Mouse (Mus musculus) stomach, embryonic 16.5 days (tissue): Measurements from ENCODE around the gene Nelfb. TPM values are rescaled to one million over a fixed set of nuclear protein-coding genes. Genes with fewer than 3 reads are reported as not detected.

Source experiments
- ATAC-seq: fragments of 200-750 bp; cut with Nextera tagmentation; 2 replicates; pipeline ENCODE4 v1.8.0; 2017; ENCODE audit warnings: moderate number of reproducible peaks, moderate TSS enrichment; ENCODE audit not compliant: insufficient read depth, low FRiP score
- H3K27ac ChIP-seq: fragments of 300-500 bp; sonication (generic); 2 replicates; pipeline ENCODE4 v1.5.1; 2014; ENCODE audit warnings: low read length
- H3K27me3 ChIP-seq: fragments of 300-500 bp; sonication (generic); 2 replicates; pipeline ENCODE4 v1.6.1; 2014; ENCODE audit warnings: low read length, control low read depth, mixed read lengths; ENCODE audit not compliant: control insufficient read depth, insufficient read depth
- H3K36me3 ChIP-seq: fragments of 300-500 bp; sonication (generic); 2 replicates; pipeline ENCODE4 v1.6.1; 2014; ENCODE audit warnings: low read length; ENCODE audit not compliant: control insufficient read depth, insufficient read depth
- H3K4me1 ChIP-seq: fragments of 300-500 bp; sonication (generic); 2 replicates; pipeline ENCODE4 v1.6.1; 2014; ENCODE audit warnings: low read length, control low read depth, mixed read lengths; ENCODE audit not compliant: control insufficient read depth, insufficient read depth
- H3K4me2 ChIP-seq: fragments of 300-500 bp; sonication (generic); 2 replicates; pipeline ENCODE4 v1.6.1; 2014; ENCODE audit warnings: low read depth, low read length, mixed read lengths
- H3K4me3 ChIP-seq: fragments of 300-500 bp; sonication (generic); replicated peaks from 2 replicates; pipeline ENCODE4 v1.5.1; 2014; ENCODE audit warnings: mild to moderate bottlenecking, low read length
- H3K9ac ChIP-seq: fragments of 300-500 bp; sonication (generic); 2 replicates; pipeline ENCODE4 v1.6.1; 2014; ENCODE audit warnings: low read length
- H3K9me3 ChIP-seq: fragments of 300-500 bp; sonication (generic); replicated peaks from 2 replicates; pipeline ENCODE4 v1.6.1; 2016; ENCODE audit warnings: low read length, control low read depth; ENCODE audit not compliant: control insufficient read depth
- WGBS: fragments of 180-500 bp; shearing (Covaris S2); extraction: QIAGEN DNeasy Blood & Tissue Kit; methylation state at CpG from one replicate; pipeline ENCODE4 v1.1.7; 2014; 5-methylcytosine and 5-hydroxymethylcytosine counted together
- polyA plus RNA-seq: library from polyadenylated mRNA; unstranded; fragments of >200 nt; fragmentation: Nextera tagmentation; extraction: Ambion mirVana; gene quantifications from 2 replicates; pipeline ENCODE4 v1.2.1, GENCODE M21; 2015

The Nelfb gene
- polyA plus RNA-seq, 1 experiment from 2014 or later, result 102 TPM

DNA sequence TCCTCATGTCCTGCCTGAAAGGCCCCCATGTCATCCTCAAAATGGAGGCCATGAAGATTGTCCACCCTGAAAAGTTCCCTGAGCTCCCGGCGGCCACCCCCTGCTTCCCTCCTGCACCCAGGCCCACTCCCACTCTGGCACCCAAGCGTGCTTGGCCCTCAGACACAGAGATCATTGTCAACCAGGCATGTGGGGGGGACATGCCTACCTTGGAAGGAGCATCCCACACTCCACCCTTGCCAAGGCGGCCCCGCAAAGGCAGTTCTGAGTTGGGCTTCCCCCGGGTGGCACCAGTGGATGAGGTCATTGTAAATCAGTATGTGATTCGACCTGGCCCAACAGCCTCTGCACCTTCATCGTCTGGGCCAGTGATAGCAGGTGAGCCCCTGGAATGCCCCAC, 32.1 kb upstream of the Nelfb start:
- no peak for ATAC-seq
- Histone ChIP-seq H3K4me1 (peaks cover 33% of the 10 kb centered on the region), H3K27me3 (peaks cover 15% of the 10 kb centered on the region), H3K4me3 (no peak overlapping the region), H3K4me2 (no peak overlapping the region; the same call in 1 of the 2 replicates), H3K27ac (no peak overlapping the region), H3K36me3 (peaks cover 5% of the 10 kb centered on the region; the same call in 1 of the 2 replicates), H3K9me3 (no peaks in the 10 kb centered on the region), H3K9ac (no peak overlapping the region; the same call in 1 of the 2 replicates)
- WGBS, result 71% methylated on average over 8 of the region's 8 CpGs

DNA sequence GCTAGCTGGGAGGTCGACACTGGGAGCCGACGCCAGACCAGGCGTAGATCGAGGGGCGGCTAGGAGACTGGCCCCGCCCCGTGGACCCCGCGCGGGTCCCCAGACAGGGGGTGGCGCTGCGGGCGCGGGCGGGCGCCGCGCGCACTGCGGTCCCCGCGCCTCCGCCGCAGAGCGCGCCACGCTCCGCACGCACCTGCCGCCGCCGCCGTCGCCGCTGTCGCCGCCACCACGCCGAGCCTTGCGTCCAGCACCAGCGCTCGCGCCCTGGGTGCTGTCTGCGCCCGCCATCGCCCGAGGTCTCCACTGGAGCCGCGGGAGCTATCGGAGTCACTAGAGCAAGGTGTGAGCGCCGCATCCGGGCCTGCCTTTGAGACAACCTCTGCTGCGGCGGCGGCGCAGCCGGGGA, 30.8 kb upstream of the Nelfb start, which contains the start of the genes Rnf208 and Cysrt1:
TSS of gene Rnf208 (plus strand) at position 155 of the 406 bp plus-strand sequence.
TSS of gene Cysrt1 (minus strand) at position 352 of the 406 bp plus-strand sequence.
- ATAC-seq, result no peak
- H3K36me3 ChIP-seq, result 0 out of 2 replicates have a peak, but pooled peaks cover 5% of the 10 kb centered on the region
- H3K4me3 ChIP-seq, result peak within 1 kb of the TSS; percentile 57
- H3K27me3 ChIP-seq, result peaks cover 15% of the 10 kb centered on the region
- peak within 1 kb of the TSS; percentile 96 for H3K4me2 ChIP-seq
- H3K27ac ChIP-seq, result peak within 1 kb of the TSS; percentile 70
- H3K4me1 ChIP-seq, result peaks cover 33% of the 10 kb centered on the region
- H3K9ac ChIP-seq, result peak within 1 kb of the TSS; percentile 80
- H3K9me3 ChIP-seq, result no peaks in the 10 kb centered on the region
- WGBS, result under 1% methylated on average over 42 of the region's 59 CpGs

DNA sequence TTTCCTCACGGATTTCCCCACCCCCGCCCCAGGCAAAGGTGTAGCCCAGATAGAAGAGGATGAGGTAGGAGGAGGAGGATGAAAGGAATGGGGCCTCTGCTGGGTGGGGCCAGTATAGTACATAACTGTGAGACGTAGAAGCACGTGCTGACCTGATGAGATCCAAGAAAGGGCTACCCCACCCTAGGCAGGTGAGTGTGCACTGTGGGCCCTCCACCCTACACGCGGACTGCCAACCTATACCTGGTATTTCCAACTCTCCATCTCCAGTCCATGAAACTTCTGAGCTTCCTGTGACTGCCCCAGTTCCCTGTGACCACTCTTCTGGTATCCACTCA, 30.1 kb upstream of the Nelfb start:
- WGBS, result 11% methylated on average over 6 of the region's 6 CpGs
- H3K9me3 ChIP-seq, result no peaks in the 10 kb centered on the region
- peaks cover 15% of the 10 kb centered on the region for H3K27me3 ChIP-seq
- 0 out of 2 replicates have a peak, but pooled peaks cover 5% of the 10 kb centered on the region for H3K36me3 ChIP-seq
- H3K9ac ChIP-seq, result peak overlapping the region; percentile 80
- ATAC-seq, result peak; percentile 41
- H3K4me1 ChIP-seq, result peaks cover 33% of the 10 kb centered on the region
- H3K4me2 ChIP-seq, result peak overlapping the region; percentile 96
- H3K27ac ChIP-seq, result peak overlapping the region; percentile 70
- peak overlapping the region; percentile 57 for H3K4me3 ChIP-seq

DNA sequence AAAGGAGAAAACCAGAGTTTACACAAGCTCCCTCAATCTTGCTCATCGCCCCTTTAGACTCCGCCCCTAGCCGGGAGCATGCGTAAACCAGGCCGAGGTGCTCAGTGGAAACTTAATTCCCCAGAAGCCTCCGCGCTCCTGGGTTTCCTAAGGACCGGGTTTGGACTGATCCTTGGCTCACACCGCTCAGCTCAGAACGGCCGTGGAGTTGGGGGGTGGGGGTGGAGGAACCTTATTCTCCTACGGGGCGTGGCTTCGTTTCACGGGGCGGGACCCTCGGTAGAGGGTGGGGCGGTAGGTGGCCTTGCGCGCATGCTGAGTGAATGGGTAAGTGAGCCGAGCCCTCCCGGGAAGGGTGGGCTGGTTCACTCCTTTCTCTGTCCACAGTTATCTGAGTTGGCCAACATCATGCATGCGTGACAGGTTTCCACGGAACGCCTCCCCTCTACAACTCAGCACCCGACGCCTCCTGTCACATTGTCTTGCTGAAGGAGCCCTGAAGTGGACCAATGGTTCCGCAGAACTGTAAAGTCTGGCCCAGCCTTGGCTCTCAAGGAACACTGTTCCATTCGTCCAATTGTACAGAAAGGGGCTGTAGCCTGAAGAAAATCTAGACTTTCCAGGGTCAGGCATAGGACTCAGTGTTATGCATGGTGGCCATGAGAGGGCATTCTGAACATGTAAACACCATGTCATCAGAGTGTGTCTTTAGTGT, 29.6 kb upstream of the Nelfb start:
- peak; percentile 87 for ATAC-seq
- peaks cover 15% of the 10 kb centered on the region for H3K27me3 ChIP-seq
- peak overlapping the region; percentile 96 for H3K4me2 ChIP-seq
- H3K4me1 ChIP-seq, result peaks cover 29% of the 10 kb centered on the region
- peak overlapping the region; percentile 70 for H3K9ac ChIP-seq
- H3K9me3 ChIP-seq, result no peaks in the 10 kb centered on the region
- 0 out of 2 replicates have a peak, but pooled peaks cover 4% of the 10 kb centered on the region for H3K36me3 ChIP-seq
- H3K27ac ChIP-seq, result peak overlapping the region; percentile 50
- WGBS, result 1% methylated on average over 29 of the region's 29 CpGs
- peak overlapping the region; percentile 57 for H3K4me3 ChIP-seq

DNA sequence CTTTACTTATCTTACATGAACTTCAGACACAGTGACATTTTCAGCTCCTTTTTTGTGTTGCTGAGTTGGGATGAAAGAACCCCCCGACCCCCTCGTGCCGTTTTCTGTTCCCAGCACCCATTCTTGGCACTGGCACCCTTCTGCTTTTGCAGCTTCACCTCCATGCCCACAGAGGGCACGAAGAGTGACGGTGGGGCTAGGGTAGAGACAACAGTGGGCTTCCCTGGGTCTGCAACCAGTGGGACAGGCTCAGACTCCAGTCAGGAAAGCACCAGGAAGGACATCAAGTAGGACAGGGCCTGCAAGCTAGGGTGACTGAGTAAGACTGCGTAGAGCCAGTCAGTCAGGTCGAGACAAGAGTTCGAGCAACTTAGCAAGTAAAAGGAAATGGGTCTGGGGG, 29.0 kb upstream of the Nelfb start:
- H3K9me3 ChIP-seq, result no peaks in the 10 kb centered on the region
- peaks cover 27% of the 10 kb centered on the region for H3K4me1 ChIP-seq
- no peak for ATAC-seq
- H3K36me3 ChIP-seq, result 0 out of 2 replicates have a peak, but pooled peaks cover under 1% of the 10 kb centered on the region
- peaks cover 15% of the 10 kb centered on the region for H3K27me3 ChIP-seq
- peak overlapping the region; percentile 57 for H3K4me3 ChIP-seq
- H3K9ac ChIP-seq, result peak overlapping the region; percentile 70
- H3K4me2 ChIP-seq, result peak overlapping the region; percentile 96
- 46% methylated on average over 8 of the region's 8 CpGs for WGBS
- H3K27ac ChIP-seq, result peak overlapping the region; percentile 50

DNA sequence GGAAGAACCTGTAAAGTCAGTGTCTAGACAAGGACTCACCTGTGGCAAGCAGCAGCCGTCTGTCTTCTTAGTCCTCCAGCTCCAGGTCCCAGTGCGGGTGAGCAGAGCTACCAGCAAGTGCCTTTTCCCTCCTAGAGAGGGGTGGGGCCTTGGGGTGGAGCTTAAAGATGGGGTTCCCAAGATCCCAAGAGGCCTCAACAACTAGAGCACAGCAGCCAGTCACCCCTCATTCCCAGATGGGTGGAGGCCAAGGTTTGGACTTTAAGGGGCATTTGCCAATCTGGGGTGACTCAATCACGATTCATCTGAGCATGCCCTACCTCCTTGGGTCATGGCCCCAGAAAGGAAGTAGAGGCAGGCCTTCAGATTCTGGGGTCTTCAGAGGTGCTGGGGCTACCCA, 28.5 kb upstream of the Nelfb start:
- Histone ChIP-seq H3K9ac (peak overlapping the region; percentile 12; the same call in 1 of the 2 replicates), H3K27ac (peak overlapping the region; percentile 82; the same call in 1 of the 2 replicates), H3K4me2 (no peak overlapping the region), H3K9me3 (no peaks in the 10 kb centered on the region), H3K27me3 (peaks cover 15% of the 10 kb centered on the region), H3K36me3 (no peaks in the 10 kb centered on the region), H3K4me1 (peaks cover 27% of the 10 kb centered on the region), H3K4me3 (peak overlapping the region; percentile 12)
- 78% methylated on average over 3 of the region's 3 CpGs for WGBS
- no peak for ATAC-seq

DNA sequence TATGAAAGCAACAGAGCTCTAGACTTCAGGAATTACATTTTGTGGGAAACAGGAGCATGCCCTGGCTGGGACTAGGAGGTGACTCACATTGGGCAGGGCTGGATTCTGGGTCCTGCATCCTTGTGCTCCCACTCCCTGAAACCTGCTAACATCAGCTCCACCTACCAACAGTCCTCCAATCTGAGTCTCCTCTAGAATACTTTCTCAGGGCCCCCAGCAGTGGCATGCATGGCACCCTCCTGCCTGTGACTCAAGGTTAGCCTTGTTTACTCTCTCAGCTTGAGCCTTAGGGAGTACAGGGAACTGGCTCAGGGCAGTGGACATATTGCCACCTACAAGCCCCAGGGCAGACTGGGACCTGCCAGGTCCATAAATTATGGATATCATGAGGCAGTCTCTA, 26.8 kb upstream of the Nelfb start:
- H3K36me3 ChIP-seq, result no peaks in the 10 kb centered on the region
- H3K27ac ChIP-seq, result peak overlapping the region; percentile 82

DNA sequence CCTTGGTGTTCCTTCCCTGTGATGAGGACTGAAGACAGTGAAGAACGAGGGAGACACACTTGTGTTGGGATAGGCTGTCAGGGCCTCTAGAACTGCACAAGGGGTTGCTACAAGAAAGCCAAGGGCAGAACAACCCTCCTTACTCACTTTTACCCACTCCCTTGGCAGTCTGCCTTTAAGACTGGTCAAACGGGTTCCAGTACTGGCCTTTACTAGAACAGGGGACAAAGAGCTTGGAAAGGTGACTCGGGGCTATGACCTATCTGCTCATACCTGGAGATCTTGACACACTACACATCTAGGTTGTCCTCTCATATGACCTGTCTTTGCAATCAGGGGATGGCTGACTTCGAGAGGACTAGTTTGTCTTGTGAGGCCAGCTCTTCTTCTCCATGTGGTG, 26.2 kb upstream of the Nelfb start:
- Histone ChIP-seq H3K4me2 (no peak overlapping the region), H3K27me3 (peaks cover 9% of the 10 kb centered on the region; the same call in 1 of the 2 replicates), H3K4me3 (no peak overlapping the region), H3K27ac (peak overlapping the region; percentile 82), H3K9ac (peak overlapping the region; percentile 24; the same call in 1 of the 2 replicates), H3K36me3 (no peaks in the 10 kb centered on the region), H3K4me1 (peaks cover 26% of the 10 kb centered on the region), H3K9me3 (no peaks in the 10 kb centered on the region)
- WGBS, result 51% methylated on average over 4 of the region's 4 CpGs
- peak; percentile 22; the same call in 1 of the 2 replicates for ATAC-seq

More for the DNA sequence above, 26.8 kb upstream of the Nelfb start:
- H3K9me3 ChIP-seq, result no peaks in the 10 kb centered on the region
- H3K4me2 ChIP-seq, result no peak overlapping the region
- H3K27me3 ChIP-seq, result peaks cover 14% of the 10 kb centered on the region
- peak; percentile 23 for ATAC-seq
- no peak overlapping the region; the same call in 1 of the 2 replicates for H3K9ac ChIP-seq
- no peak overlapping the region for H3K4me3 ChIP-seq
- peaks cover 27% of the 10 kb centered on the region for H3K4me1 ChIP-seq

DNA sequence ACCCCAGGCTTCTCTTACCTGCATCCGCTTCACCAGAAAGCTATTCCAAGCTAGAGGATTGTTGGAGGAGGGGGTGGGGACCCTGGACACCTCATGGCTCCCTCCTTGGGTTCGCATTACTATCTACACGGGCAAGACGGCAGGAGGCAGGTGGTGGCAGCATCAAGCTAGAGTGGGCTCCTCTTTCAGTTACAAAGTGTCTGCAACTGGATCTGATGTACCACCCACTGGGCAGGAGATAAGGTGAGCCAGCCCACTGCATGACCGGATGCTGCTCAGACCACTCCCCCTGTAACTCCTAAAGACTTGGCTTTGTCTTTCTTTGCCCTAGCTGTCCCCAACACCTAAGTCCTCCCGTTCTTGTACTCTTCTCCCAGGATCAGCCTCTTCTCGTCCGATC, 25.3 kb upstream of the Nelfb start, which contains the start of gene Rnf224:
TSS of gene Rnf224 (minus strand) at position 174 of the 400 bp plus-strand sequence.
- no peaks in the 10 kb centered on the region for H3K9me3 ChIP-seq
- H3K27me3 ChIP-seq, result peaks cover 3% of the 10 kb centered on the region; the same call in 1 of the 2 replicates
- peak within 1 kb of the TSS; percentile 24; the same call in 1 of the 2 replicates for H3K9ac ChIP-seq
- H3K36me3 ChIP-seq, result no peaks in the 10 kb centered on the region
- no peak for ATAC-seq
- H3K27ac ChIP-seq, result peak within 1 kb of the TSS; percentile 82
- 35% methylated on average over 8 of the region's 8 CpGs for WGBS
- H3K4me3 ChIP-seq, result no peak within 1 kb of the TSS
- H3K4me2 ChIP-seq, result no peak within 1 kb of the TSS
- peaks cover 19% of the 10 kb centered on the region for H3K4me1 ChIP-seq
